Mouse (Mus musculus) brain, embryonic 14.5 days (tissue): ENCODE measurements around the gene Ctdsp2. TPM values are rescaled to one million over a fixed set of nuclear protein-coding genes. Genes with fewer than 3 reads are reported as not detected.

Experiments used
- DNase-seq: peaks from one replicate; pipeline ENCODE4 v3.0.0-alpha.2; 2011; ENCODE audit warnings: low read depth
- CTCF ChIP-seq: fragments of 200-500 bp; IDR thresholded peaks from 2 replicates; pipeline ENCODE4 v1.5.1; 2012; ENCODE audit warnings: inconsistent platforms, mild to moderate bottlenecking, moderate library complexity, borderline replicate concordance; ENCODE audit not compliant: insufficient read depth, insufficient read length; ENCODE audit errors: extremely low read depth
- POLR2A ChIP-seq: fragments of 200-500 bp; IDR thresholded peaks from 2 replicates; pipeline ENCODE4 v1.6.1; 2012; ENCODE audit warnings: mild to moderate bottlenecking, inconsistent platforms, borderline replicate concordance; ENCODE audit not compliant: poor library complexity, insufficient read depth, insufficient read length, severe bottlenecking; ENCODE audit errors: extremely low read depth
- polyA plus RNA-seq: library from polyadenylated mRNA; depleted of rRNA; stranded (reverse); fragments of >200 nt; gene quantifications from 2 replicates; pipeline ENCODE4 v1.2.3, GENCODE M21; 2012; rRNA removed

The Ctdsp2 gene
- polyA plus RNA-seq, 1 experiment, result 73.2 TPM

DNA sequence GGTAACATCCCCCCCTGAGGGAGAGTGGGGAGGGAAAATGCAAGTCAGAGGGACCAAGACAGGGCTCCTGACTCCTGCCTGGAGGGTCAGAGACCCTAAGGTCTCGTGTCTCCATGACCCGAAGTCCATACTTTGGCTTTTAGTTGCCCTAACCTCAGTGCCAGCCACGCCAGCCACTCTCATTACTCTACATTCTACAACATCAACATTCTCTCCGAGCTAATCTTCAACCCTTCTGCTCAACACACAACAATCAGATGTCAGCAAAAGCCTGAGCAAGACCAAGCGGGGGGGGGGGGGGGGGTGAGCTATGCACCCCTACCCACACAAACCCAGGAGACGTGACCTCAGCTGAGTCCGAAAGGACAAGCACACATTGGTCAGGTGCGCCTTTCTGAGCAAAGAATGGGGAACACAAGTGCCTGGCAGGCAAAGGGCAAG is 54.8 kb downstream of the Ctdsp2 start:
- TF ChIP-seq POLR2A (no peak), CTCF (no peak)

DNA sequence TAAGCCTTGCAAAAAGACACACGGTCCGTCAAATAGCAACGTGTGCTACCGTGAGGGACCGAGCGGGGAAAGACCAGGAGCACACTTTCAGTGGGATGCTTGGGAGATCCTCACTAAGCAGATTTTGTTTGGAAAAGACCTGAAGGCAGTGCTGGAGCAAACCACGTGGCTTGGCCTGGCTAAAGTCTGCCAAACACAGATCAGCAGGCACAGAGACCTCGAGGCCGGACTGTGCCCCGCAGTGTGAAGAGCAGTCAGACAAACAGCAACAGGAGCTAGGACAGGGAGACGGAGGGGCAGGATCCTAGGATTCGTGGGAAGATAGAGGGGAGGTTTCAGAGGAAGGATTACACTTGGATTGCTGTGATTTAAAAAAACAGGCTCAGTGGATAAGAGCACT is 57.8 kb downstream of the Ctdsp2 start:
- TF ChIP-seq POLR2A, result no peak
- no peak for DNase-seq

More for the DNA sequence above, 54.8 kb downstream of the Ctdsp2 start:
- no peak for DNase-seq

DNA sequence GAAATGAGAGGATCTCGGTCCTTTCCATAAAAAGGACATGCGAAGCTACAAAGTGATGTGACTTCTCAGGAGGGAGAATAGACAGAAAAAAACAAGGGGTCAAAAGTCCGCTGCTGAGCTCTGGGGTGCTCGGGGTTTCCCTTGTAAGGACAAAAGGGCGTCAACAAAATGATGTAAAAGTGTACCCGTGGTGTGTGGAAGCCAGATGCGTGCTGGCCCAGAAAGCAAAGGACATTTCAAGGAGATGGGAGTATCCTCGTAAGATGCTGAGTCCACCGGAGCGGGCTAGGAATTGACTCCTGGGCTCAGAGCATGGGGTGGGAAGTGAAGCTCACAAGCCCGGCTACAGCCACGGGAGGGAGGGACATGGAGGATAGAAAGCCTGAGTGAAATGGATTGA is 59.1 kb downstream of the Ctdsp2 start:
- TF ChIP-seq POLR2A (no peak), CTCF (no peak)
- no peak for DNase-seq

DNA sequence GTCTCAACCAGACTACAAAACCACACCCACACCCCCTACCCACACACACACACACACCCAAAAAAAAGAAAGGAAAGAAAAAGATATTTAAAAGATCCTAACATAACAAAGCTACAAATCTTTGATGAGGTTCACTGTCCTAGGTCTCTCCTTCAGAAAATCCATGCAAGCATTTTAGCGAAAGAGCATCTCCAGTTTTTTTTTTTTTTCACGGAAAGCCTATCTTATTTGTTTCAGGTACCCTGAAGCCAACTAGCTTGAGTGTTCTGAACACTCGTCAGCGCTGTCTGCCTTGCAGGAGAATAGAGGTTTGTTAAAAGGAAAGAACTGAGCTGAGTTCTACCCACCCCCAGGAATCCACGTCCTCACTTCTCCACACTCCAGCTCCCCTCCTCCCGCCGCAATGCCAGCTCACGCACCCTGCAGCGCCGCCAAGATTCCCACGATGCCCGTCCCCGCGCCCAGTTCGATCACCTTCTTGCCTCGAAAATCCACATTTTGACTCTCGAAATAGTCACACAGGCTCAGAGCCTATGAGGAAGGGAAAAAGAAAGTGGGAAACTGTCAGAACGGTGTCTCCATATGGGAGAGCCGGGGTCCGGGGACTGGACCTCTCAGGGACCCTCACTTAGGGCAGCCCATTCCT is 62.2 kb downstream of the Ctdsp2 start:
- no peak for DNase-seq
- TF ChIP-seq POLR2A, result no peak
- no peak for TF ChIP-seq CTCF

DNA sequence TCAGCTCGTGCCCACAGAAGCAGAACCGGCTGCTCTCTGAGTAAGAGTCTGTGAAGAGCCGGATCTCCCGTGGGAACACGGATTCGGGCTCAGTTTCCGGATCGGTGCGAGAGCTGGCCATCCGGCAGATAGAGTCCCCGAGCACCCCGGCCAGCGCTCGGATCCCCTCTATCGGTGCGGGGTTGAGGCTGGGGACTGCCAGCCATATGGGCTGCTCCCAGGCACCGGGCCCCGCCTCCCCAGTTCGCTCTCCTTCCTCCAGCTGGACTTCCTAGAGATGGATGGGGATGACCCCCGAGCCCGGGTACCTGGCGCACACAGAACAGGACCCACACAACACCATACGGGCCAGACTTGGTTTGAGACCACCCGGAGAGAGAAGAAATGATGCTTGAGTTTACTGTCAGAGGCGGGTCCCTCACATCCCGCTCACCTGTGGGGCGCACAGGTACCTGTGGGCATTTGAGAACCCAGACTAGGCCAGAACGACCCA is 62.8 kb downstream of the Ctdsp2 start, which contains the start of the genes Mettl1 and Eef1akmt3:
Gene Mettl1 (plus strand): TSS at position 141 of the 493 bp plus-strand sequence.
Gene Eef1akmt3 (minus strand): TSS at position 240 of the 493 bp plus-strand sequence.
- no peak for DNase-seq
- TF ChIP-seq CTCF (no peak), POLR2A (no peak)

DNA sequence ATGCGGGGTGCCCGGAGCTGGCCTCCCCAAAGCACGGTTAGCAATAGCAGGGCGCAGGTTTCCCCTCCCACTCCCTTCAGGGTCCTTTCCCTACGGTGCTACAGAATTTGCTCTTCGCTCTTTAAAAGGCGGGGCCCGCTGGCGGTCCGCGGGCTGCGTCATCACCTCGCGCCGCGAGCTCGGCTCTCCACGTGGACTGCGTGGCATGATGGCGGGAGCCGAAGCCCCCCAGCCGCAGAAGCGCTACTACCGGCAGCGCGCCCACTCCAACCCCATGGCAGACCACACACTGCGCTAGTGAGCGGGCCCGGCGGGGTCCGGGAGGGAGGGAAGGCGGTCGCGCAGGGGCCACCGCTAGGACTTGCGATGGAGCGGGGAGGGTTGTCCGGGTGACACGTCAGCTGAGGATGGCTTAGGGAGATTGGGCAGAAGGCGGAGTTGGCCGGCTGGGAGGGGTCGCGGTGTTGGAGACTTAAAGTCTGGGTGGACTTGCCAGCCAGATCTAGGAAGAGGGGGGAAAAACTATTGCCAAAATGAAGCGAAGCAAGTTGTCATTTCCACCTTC is 63.3 kb downstream of the Ctdsp2 start:
- TF ChIP-seq CTCF (no peak), POLR2A (no peak)
- DNase-seq, result peak; percentile 96

DNA sequence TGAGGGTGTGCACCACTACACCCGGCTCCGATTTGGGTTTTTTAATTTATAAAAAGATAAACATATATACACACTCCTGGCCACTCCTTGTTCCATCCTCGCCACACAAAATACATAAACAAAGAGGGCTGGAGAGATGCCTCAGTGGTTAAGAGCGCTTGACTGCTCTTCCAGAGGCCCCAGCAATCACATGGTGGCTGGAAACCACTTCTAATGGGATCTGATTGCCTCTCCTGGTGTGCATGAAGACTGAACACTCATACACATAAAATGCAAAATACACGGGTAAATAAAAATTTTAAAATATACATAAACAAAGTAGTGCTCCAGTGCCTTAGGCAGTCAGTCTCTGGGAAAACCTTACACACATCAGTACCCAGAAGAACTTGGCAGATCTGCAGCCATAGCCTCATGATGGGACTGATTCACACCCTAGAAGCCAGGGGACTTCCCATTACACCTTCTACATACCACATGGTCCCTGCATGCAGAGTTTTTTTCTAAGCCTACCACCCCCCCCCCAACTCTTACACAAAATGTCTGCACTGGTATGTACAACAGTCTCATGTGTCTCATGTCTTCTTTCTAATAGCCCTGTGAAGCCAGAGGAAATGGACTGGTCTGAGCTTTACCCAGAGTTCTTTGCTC is 64.1 kb downstream of the Ctdsp2 start:
- TF ChIP-seq POLR2A, result no peak
- TF ChIP-seq CTCF, result no peak
- no peak for DNase-seq

DNA sequence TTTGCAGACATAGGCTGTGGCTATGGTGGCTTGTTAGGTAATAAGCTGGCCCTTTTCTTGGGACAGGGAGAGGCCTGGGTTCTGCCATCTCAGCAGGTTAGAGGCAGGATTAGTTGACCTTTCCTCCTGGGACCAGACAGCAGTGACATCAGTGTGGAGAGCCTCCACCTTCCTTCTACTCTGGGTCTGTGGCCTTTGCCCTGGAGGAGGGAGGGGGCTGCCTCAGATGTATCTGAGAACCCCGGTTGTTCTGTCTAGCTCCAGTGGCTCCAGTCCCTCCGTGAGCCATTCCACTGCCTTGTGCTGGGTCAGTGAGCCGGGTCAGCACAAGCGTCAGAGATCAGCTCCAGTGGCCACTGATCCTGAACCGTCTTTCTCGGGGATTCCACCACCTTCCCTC is 64.7 kb downstream of the Ctdsp2 start:
- no peak for DNase-seq
- TF ChIP-seq CTCF (no peak), POLR2A (no peak)

DNA sequence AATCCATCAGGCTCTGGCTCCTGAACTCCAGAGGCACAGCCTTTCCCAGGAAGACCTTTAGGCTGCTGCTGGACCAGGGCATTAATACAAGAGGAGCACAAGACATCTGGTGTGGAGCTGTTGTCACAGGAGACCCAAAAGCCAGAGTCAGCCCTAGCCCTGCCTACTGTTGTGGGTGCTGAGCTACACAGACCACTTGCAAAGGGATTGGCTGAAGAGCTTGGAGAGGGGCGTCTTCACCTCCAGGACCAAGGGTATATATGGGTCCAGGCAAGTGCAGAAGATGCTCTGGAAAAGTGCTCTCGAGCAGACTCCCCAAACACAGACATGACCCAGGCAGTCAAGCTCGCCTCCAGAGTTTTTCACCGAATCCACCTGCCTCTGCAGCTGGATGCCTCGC is 69.4 kb downstream of the Ctdsp2 start, which contains the start of gene Cyp27b1:
Gene Cyp27b1 (plus strand): TSS at position 297 of the 400 bp plus-strand sequence.
- no peak for DNase-seq
- TF ChIP-seq CTCF (no peak), POLR2A (no peak)

DNA sequence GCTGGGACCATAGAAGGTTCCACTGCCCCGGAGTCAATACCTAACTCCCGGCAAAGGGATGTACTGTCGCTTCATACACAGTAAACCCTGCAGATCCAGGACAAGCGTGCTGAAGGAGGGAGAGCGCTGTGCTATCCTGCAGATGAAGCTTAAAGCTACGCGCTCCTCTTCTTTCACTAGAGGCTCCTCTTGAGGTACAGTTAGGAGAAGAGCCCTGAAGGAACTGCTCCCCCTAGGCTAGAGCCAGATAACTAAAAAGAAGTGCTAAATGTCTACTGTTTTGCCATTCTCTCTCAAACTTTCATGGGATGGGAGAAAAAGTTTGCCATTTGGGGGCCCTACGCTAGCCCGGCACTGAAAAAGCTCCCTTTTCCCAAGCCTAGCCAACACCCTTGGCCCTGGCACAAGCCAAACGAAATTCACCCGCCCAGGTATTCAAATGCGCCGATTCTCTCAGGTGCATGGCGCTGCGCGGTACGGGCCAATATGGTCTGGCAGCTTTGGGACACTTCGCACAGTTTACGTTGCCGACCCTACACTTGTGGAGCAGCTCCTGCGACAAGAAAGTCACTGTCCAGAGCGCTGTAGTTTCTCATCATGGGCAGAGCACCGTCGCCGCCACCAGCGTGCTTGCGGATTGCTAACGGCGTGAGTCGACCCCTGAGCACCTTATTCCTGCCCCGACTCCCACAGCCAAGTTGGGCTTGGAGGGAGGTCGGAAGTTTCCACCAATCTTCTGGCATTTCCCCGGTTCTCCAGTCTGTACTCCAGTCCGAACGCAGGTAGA is 70.3 kb downstream of the Ctdsp2 start:
- DNase-seq, result no peak
- TF ChIP-seq CTCF, result no peak
- TF ChIP-seq POLR2A, result no peak

Other genes starting within 250 kb of the Ctdsp2 start
- 8.6 and 9.6 TPM in 2 replicates for gene Atp23, start 77.4 kb upstream of the Ctdsp2 start, polyA plus RNA-seq
- gene Avil, start 22.0 kb downstream of the Ctdsp2 start, polyA plus RNA-seq, result 0.28 and 1.7 TPM in 2 replicates
- gene Tsfm, start 52.1 kb downstream of the Ctdsp2 start, polyA plus RNA-seq, result 41.2 and 52.3 TPM in 2 replicates
- 15.8 and 19.4 TPM in 2 replicates for gene Mettl1, start 62.7 kb downstream of the Ctdsp2 start, polyA plus RNA-seq
- 0.19 and 0.40 TPM in 2 replicates for gene Eef1akmt3, start 62.8 kb downstream of the Ctdsp2 start, polyA plus RNA-seq
- 0.63 and 0.97 TPM in 2 replicates for gene Cyp27b1, start 69.5 kb downstream of the Ctdsp2 start, polyA plus RNA-seq
- 35.9 and 51.7 TPM in 2 replicates for gene March9, start 81.5 kb downstream of the Ctdsp2 start, polyA plus RNA-seq
- gene Cdk4, start 84.8 kb downstream of the Ctdsp2 start, polyA plus RNA-seq, result 871 and 1,231 TPM in 2 replicates
- 96.5 and 115 TPM in 2 replicates for gene Tspan31, start 91.5 kb downstream of the Ctdsp2 start, polyA plus RNA-seq
- 113 and 151 TPM in 2 replicates for gene Agap2, start 96.6 kb downstream of the Ctdsp2 start, polyA plus RNA-seq
- 71.3 and 93.8 TPM in 2 replicates for gene Os9, start 142.4 kb downstream of the Ctdsp2 start, polyA plus RNA-seq
- gene B4galnt1, start 186.5 kb downstream of the Ctdsp2 start, polyA plus RNA-seq, result 48.7 and 72.4 TPM in 2 replicates
- 1.1 and 2.6 TPM in 2 replicates for gene Slc26a10, start 201.9 kb downstream of the Ctdsp2 start, polyA plus RNA-seq
- 66.7 and 98.2 TPM in 2 replicates for gene Arhgef25, start 211.4 kb downstream of the Ctdsp2 start, polyA plus RNA-seq
- 405 and 652 TPM in 2 replicates for gene Dtx3, start 217.0 kb downstream of the Ctdsp2 start, polyA plus RNA-seq
- 20.2 and 24.7 TPM in 2 replicates for gene Pip4k2c, start 232.9 kb downstream of the Ctdsp2 start, polyA plus RNA-seq